Mouse (Mus musculus) heart, postnatal 10 days (tissue): ENCODE measurements at regions not wholly inside any gene's neighbourhood (a gene's known extent, or its start where the extent isn't known, plus 50 kb on each side); places are given as distances from the start of the nearest gene placed in this dataset.

Experiments
- DNase-seq, 2 experiments: peaks; one replicate each; pipeline ENCODE4 v3.0.0; 2021
- intact Hi-C: fragments of 180-260 bp; cut with DNase I; formaldehyde crosslinking; loops from one replicate; pipeline ENCODE4 v1.15.1; 2025

GRCm38 (mm10) chr8:78877423-78877822 lies 56.5 kb upstream of the Lsm6 start:
- intact Hi-C loops, result no loop called here
- DNase-seq, result no peak

GRCm38 (mm10) chr8:78889708-78890107 lies 68.8 kb upstream of the Lsm6 start:
- intact Hi-C loops, result no loop called here
- DNase-seq, result no peak

GRCm38 (mm10) chr8:78890571-78890970 lies 69.6 kb upstream of the Lsm6 start:
- intact Hi-C loops, result no loop called here

DNA sequence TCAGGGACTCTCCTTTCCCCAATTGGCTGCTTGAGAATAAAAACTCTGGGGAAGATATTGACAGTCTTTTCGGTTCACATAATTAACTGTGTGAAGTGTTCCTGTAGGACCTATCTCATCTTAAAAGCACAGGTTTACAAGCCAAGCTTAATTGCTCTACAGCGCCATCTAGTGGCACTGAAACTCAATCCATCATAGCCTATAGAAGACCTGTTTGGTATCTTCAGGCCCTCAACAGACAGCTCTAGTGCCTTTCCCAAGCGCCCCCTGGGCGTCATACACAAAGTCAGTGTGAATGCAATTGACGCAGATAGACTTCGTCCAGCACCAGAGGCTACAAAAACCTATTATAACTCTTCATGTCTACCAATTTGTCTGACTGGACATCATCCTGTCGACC lies 78.9 kb upstream of the Lsm6 start:
- DNase-seq, result peak; percentile 74 to 82
- intact Hi-C loops, result loop anchor here (2.0 to 10.0 kb wide), 3 partner anchors 158 to 835 kb away; no protein-coding TSS in a partner anchor

More at GRCm38 (mm10) chr8:78890571-78890970, 69.6 kb upstream of the Lsm6 start:
- DNase-seq, result no peak

GRCm38 (mm10) chr8:78903034-78903433 lies 82.1 kb upstream of the Lsm6 start:
- intact Hi-C loops, result loop anchor here (10.0 kb wide), 1 partner anchor 838 kb away; no protein-coding TSS in a partner anchor
- DNase-seq, result no peak

DNA sequence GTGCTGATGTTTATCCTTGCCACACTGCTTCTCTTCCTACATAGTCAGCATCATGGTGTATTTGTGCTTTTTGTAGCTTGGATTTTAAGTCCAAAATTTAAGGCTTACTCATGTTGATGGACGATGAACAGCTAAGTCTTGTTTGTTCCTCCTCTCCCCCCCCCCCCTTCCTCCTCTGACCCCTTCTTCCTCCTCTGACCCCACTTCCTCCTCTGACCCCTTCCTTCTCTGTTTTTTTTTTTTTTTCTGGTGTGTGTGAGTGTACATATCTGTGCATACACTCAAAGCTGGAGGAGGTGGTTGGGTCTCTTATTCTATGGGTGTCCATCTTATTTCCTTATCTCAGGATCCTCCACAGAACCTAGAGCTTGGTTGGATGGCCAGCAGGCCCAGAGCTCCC lies 87.0 kb upstream of the Lsm6 start:
- no peak for DNase-seq
- intact Hi-C loops, result loop anchor here (5.0 to 10.0 kb wide), 2 partner anchors 174 to 843 kb away; no protein-coding TSS in a partner anchor

DNA sequence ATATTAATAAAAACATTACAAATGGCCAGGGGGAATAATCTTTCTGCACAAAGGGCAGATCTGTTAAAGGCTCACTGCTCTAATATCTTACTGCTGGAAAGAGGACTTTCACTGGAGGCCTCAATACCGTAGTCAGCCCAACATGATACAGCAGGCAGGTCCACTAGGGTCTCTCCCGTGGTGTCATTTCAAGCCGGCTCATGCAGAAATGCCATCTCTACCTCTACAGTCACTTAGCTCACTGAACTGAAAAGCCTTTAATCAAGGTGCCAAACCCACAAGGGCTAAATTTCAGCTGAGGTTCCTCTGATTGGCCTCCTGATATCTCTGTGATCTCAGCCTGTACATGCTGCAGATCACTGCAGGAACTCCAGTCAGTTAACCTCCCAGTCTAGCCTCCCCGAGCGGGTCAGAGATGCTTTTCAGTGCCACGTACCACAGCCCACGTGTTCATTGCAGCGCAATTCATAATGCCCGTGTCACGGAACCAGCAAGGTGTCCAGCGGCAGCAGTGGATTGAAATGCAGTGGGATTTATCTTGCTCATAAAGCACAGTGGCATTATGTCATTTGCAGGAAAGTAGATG lies 90.4 kb upstream of the Lsm6 start:
- no peak for DNase-seq
- intact Hi-C loops, result no loop called here

GRCm38 (mm10) chr8:78912470-78912869 lies 91.5 kb upstream of the Lsm6 start:
- no peak for DNase-seq
- intact Hi-C loops, result no loop called here

- DNase-seq, result no peak
- intact Hi-C loops, result no loop called here
These were observed 92.9 kb upstream of the Lsm6 start for GRCm38 (mm10) chr8:78913823-78914222.

DNA sequence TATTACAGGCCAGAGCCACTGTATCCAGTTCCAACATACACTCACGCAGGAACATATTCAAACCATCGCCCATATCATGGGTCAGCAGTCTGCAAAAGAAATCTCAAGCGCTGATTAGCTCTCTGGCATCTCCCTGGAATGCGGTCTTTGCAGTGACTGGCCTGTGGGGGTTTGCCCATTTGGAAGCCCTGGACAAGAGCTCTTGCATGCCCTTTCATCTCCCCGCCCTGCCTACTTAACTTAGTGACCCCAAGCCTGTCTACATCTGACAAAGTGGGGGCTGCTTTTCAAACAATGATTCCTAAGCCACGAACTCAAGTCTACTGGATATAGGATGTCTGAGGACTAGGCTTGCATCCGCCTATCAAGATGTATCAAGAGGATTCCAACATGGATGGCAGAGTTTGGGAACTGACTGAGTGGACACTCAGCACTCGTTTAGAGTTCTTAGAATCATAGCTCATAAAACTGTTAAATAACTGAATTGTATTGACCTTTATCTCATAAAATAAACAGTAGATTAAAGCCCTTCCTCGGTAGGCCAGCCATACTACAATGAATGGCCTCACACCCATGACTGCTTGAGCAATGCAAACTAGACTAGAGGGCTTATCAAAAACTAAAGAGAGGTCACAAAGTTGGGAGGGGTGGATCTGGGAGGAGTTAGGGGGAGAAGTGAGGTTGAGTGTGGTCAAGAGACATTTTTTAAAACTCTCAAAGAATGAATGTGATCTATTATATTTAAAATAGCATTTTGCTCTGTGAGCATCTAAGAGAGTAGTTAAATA lies 97.4 kb upstream of the Zfp827 start:
- intact Hi-C loops, result no loop called here
- no peak for DNase-seq

GRCm38 (mm10) chr8:78932069-78932468 lies 96.2 kb upstream of the Zfp827 start:
- intact Hi-C loops, result no loop called here
- DNase-seq, result no peak

DNA sequence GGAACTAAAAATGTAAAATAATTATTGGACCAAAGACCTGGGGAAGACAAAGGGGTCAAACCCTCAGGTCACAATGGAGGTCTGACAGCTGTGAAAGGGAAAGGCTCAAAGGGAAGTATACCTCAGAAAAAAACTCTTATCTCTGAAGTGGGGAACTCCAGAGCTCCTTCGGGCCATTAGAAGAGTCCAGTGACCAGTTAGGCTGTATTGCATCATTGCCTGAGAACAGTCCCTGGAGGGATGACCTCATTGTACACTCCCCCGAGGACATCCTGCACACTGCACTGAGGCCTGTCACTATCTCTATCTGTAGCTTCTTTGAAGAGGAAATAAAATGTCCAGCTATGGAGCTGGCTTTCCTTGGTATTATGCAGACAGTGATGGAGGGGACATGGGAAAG lies 88.2 kb upstream of the Zfp827 start:
- intact Hi-C loops, result no loop called here
- DNase-seq, result peak; percentile 28 to 37

GRCm38 (mm10) chr8:78941558-78941957 lies 86.7 kb upstream of the Zfp827 start:
- intact Hi-C loops, result no loop called here
- DNase-seq, result no peak

DNA sequence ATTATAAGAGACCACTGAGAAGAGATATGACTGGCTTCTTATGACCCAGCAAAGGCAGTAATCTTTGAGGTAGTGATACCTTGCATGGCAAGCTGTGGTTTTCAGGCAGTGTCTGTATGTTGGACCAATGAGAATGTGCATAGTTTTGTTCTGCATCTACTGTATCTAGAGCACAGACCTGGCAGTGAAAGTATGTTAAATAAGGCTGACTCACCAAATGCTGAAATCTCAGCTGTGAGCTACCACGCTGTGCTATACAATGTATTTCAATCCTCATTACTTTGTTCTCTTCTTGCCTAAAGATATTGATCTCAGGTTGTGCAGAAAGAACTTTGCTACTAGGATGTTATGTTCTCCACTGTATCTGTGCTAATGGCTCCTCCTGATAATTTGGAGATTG lies 83.9 kb upstream of the Zfp827 start:
- intact Hi-C loops, result no loop called here
- DNase-seq, result no peak

DNA sequence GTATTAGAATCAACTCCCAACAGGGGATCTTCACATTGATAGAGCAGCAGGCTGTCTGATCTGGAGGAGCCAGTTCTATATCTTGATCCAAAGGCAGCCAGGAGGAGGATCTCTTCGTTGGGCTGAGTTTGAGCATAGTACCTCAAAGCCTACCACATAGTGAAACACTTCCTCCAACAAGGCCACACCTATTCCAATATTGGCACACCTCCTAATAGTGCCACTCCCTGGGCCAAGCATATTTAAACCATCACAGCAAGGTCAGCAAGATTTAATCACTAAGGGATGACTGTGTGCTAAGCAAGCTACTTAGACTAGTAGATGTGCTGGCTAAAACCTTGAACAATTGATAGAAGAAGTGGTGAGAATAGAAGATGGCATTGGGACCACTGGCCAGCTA lies 82.6 kb upstream of the Zfp827 start:
- no peak for DNase-seq
- intact Hi-C loops, result no loop called here

- intact Hi-C loops, result no loop called here
These were observed 82.2 kb upstream of the Zfp827 start for GRCm38 (mm10) chr8:78946085-78946484.

GRCm38 (mm10) chr8:78975034-78975433 lies 53.2 kb upstream of the Zfp827 start:
- intact Hi-C loops, result no loop called here
- no peak for DNase-seq

More at GRCm38 (mm10) chr8:78946085-78946484, 82.2 kb upstream of the Zfp827 start:
- no peak for DNase-seq
